Mouse (Mus musculus) MEL (cell line): ENCODE data around the gene Ccl25. TPM values are rescaled to one million over a fixed set of nuclear protein-coding genes. Genes with fewer than 3 reads are reported as not detected.

Experiments
- DNase-seq: peaks from one replicate; pipeline ENCODE4 v3.0.0; 2011; ENCODE audit warnings: low read depth, low spot score
- H3K27ac ChIP-seq: 2 replicates; pipeline ENCODE4 v1.5.1; 2012; ENCODE audit warnings: low read depth, mild to moderate bottlenecking, control low read depth, low read length, moderate library complexity; ENCODE audit not compliant: control insufficient read depth
- H3K27me3 ChIP-seq, 2 experiments: fragments of 150-350 bp in 1 of 2; sonication (generic) in 1 of 2; 2 replicates each; pipeline ENCODE4 v1.6.1; 2012; ENCODE audit warnings: low read length in 2 of 2, mild to moderate bottlenecking in 2 of 2, improper control_type of control experiment in 1 of 2, moderate library complexity in 1 of 2; ENCODE audit not compliant: insufficient read depth in 2 of 2, control insufficient read depth in 1 of 2
- H3K36me3 ChIP-seq, 2 experiments: 2 replicates each; pipeline ENCODE4 v1.6.1; 2012 to 2014; ENCODE audit warnings: low read length in 2 of 2, improper control_type of control experiment in 1 of 2, inconsistent platforms in 1 of 2, mild to moderate bottlenecking in 1 of 2; ENCODE audit not compliant: insufficient read depth in 2 of 2, control insufficient read depth in 1 of 2
- H3K4me1 ChIP-seq, 2 experiments: fragments of 150-350 bp in 1 of 2; sonication (generic) in 1 of 2; 2 replicates each; pipeline ENCODE4 v1.6.1; 2012; ENCODE audit warnings: low read length in 2 of 2, improper control_type of control experiment in 1 of 2, mild to moderate bottlenecking in 1 of 2; ENCODE audit not compliant: insufficient read depth in 2 of 2, control insufficient read depth in 1 of 2
- H3K4me3 ChIP-seq, 2 experiments: fragments of 150-350 bp in 1 of 2; sonication (generic) in 1 of 2; 2 replicates each; pipeline ENCODE4 v1.5.1; 2012; ENCODE audit warnings: low read depth in 2 of 2, low read length in 2 of 2, mild to moderate bottlenecking in 2 of 2, moderate library complexity in 2 of 2, control low read depth in 1 of 2, improper control_type of control experiment in 1 of 2; ENCODE audit not compliant: control insufficient read depth in 1 of 2, insufficient read depth in 1 of 2
- H3K79me2 ChIP-seq: 2 replicates; pipeline ENCODE4 v1.6.1; 2012; ENCODE audit warnings: mild to moderate bottlenecking, low read length, moderate library complexity; ENCODE audit not compliant: control insufficient read depth, poor library complexity, insufficient read depth
- H3K9ac ChIP-seq: 2 replicates; pipeline ENCODE4 v1.6.1; 2012; ENCODE audit warnings: low read depth, mild to moderate bottlenecking, control low read depth, low read length, moderate library complexity; ENCODE audit not compliant: control insufficient read depth, poor library complexity, severe bottlenecking
- H3K9me3 ChIP-seq: fragments of 150-350 bp; sonication (generic); replicated peaks from 2 replicates; pipeline ENCODE4 v1.6.1; 2012; ENCODE audit warnings: mild to moderate bottlenecking, low read length, improper control_type of control experiment, moderate library complexity; ENCODE audit not compliant: insufficient read depth
- BHLHE40 ChIP-seq: IDR thresholded peaks from 2 replicates; pipeline ENCODE4 v1.6.1; 2012; ENCODE audit warnings: low read depth, mild to moderate bottlenecking, inconsistent platforms, low read length, improper control_type of control experiment, borderline replicate concordance
- CHD1 ChIP-seq: IDR thresholded peaks from 2 replicates; pipeline ENCODE4 v1.6.1; 2012; ENCODE audit warnings: low read depth, mild to moderate bottlenecking, inconsistent platforms, low read length, improper control_type of control experiment
- CHD2 ChIP-seq: IDR thresholded peaks from 2 replicates; pipeline ENCODE4 v1.6.1; 2011; ENCODE audit warnings: low read length, improper control_type of control experiment
- ELF1 ChIP-seq: IDR thresholded peaks from 2 replicates; pipeline ENCODE4 v1.6.1; 2014; ENCODE audit warnings: low read depth, mild to moderate bottlenecking, inconsistent platforms, low read length, improper control_type of control experiment, moderate library complexity
- EP300 ChIP-seq, 2 experiments: IDR thresholded peaks; 2 replicates each; pipeline ENCODE4 v1.6.1; 2011; ENCODE audit warnings: improper control_type of control experiment in 2 of 2, low read length in 2 of 2, low read depth in 1 of 2, mild to moderate bottlenecking in 1 of 2
- ETS1 ChIP-seq: IDR thresholded peaks from 2 replicates; pipeline ENCODE4 v1.6.1; 2012; ENCODE audit warnings: low read depth, mild to moderate bottlenecking, inconsistent platforms, low read length, improper control_type of control experiment, moderate library complexity
- HCFC1 ChIP-seq: IDR thresholded peaks from 2 replicates; pipeline ENCODE4 v1.6.1; 2012; ENCODE audit warnings: low read depth, mild to moderate bottlenecking, inconsistent platforms, low read length, improper control_type of control experiment, moderate library complexity
- JUND ChIP-seq: IDR thresholded peaks from 2 replicates; pipeline ENCODE4 v1.6.1; 2011; ENCODE audit warnings: low read depth, mild to moderate bottlenecking, improper control_type of control experiment, low read length
- KAT2A ChIP-seq: conservative IDR thresholded peaks from 2 replicates; pipeline ENCODE4 v1.6.1; 2012; ENCODE audit warnings: low read depth, low read length, improper control_type of control experiment, inconsistent platforms
- MAFK ChIP-seq: IDR thresholded peaks from 2 replicates; pipeline ENCODE4 v1.6.1; 2011; ENCODE audit warnings: low read depth, mild to moderate bottlenecking, low read length, improper control_type of control experiment, borderline replicate concordance
- MAZ ChIP-seq: IDR thresholded peaks from 2 replicates; pipeline ENCODE4 v1.6.1; 2012; ENCODE audit warnings: low read depth, mild to moderate bottlenecking, inconsistent platforms, low read length, improper control_type of control experiment
- MEF2A ChIP-seq: IDR thresholded peaks from 2 replicates; pipeline ENCODE4 v1.6.1; 2014; ENCODE audit warnings: low read depth, mild to moderate bottlenecking, inconsistent platforms, low read length, improper control_type of control experiment; ENCODE audit not compliant: poor library complexity, insufficient replicate concordance, severe bottlenecking; ENCODE audit errors: extremely low read depth
- MXI1 ChIP-seq: IDR thresholded peaks from 2 replicates; pipeline ENCODE4 v1.6.1; 2011; ENCODE audit warnings: mild to moderate bottlenecking, low read depth, low read length, improper control_type of control experiment
- NRF1 ChIP-seq: IDR thresholded peaks from 2 replicates; pipeline ENCODE4 v1.6.1; 2014; ENCODE audit warnings: low read depth, mild to moderate bottlenecking, inconsistent platforms, low read length, improper control_type of control experiment, moderate library complexity; ENCODE audit not compliant: poor library complexity, insufficient read depth, severe bottlenecking
- POLR2A ChIP-seq, 2 experiments: IDR thresholded peaks; 2 replicates each; pipeline ENCODE4 v1.6.1; 2011 to 2012; ENCODE audit warnings: low read length in 2 of 2, mild to moderate bottlenecking in 2 of 2, control low read depth in 1 of 2, improper control_type of control experiment in 1 of 2, low read depth in 1 of 2, moderate library complexity in 1 of 2; ENCODE audit not compliant: control insufficient read depth in 1 of 2, insufficient read depth in 1 of 2, poor library complexity in 1 of 2
- POLR2AphosphoS2 ChIP-seq: IDR thresholded peaks from 2 replicates; pipeline ENCODE4 v1.6.1; 2011; ENCODE audit warnings: low read length, improper control_type of control experiment
- POLR2AphosphoS5 ChIP-seq: IDR thresholded peaks from 2 replicates; pipeline ENCODE4 v1.6.1; 2012; ENCODE audit warnings: low read depth, borderline replicate concordance, mild to moderate bottlenecking, inconsistent platforms, low read length, moderate library complexity, mixed read lengths
- RAD21 ChIP-seq: IDR thresholded peaks from 2 replicates; pipeline ENCODE4 v1.6.1; 2011; ENCODE audit warnings: mild to moderate bottlenecking, low read depth, low read length, improper control_type of control experiment
- RCOR1 ChIP-seq: IDR thresholded peaks from 2 replicates; pipeline ENCODE4 v1.6.1; 2012; ENCODE audit warnings: low read depth, mild to moderate bottlenecking, inconsistent platforms, low read length, improper control_type of control experiment
- SIN3A ChIP-seq: IDR thresholded peaks from 2 replicates; pipeline ENCODE4 v1.6.1; 2012; ENCODE audit warnings: low read length, improper control_type of control experiment, inconsistent platforms
- TBP ChIP-seq: IDR thresholded peaks from 2 replicates; pipeline ENCODE4 v1.8.0; 2011; ENCODE audit warnings: low read depth, low read length, improper control_type of control experiment
- TCF12 ChIP-seq: IDR thresholded peaks from 2 replicates; pipeline ENCODE4 v1.6.1; 2014; ENCODE audit warnings: low read depth, mild to moderate bottlenecking, inconsistent platforms, low read length, improper control_type of control experiment, moderate library complexity
- ZKSCAN1 ChIP-seq: IDR thresholded peaks from 2 replicates; pipeline ENCODE4 v1.6.1; 2012; ENCODE audit warnings: low read depth, mild to moderate bottlenecking, inconsistent platforms, low read length, improper control_type of control experiment, moderate library complexity
- ZNF384 ChIP-seq: IDR thresholded peaks from 2 replicates; pipeline ENCODE4 v1.6.1; 2012; ENCODE audit warnings: low read depth, mild to moderate bottlenecking, inconsistent platforms, low read length, improper control_type of control experiment
- polyA plus RNA-seq, 2 experiments: library from polyadenylated mRNA; stranded (reverse) in 1 of 2; unstranded in 1 of 2; fragments of >175 nt in 1 of 2; fragments of >200 nt in 1 of 2; gene quantifications; 2 replicates each; pipeline versions ENCODE4 v1.2.1 to v1.2.4; 2012; ENCODE audit warnings: low replicate concordance in 2 of 2, low read depth in 1 of 2; ENCODE audit not compliant: insufficient read length in 2 of 2, insufficient read depth in 1 of 2, missing spikeins in 1 of 2
- total RNA-seq: library from RNA; depleted of rRNA; stranded (reverse); fragments of 300-350 nt; gene quantifications from 2 replicates; pipeline ENCODE4 v1.2.3, GENCODE M21; 2012

The Ccl25 gene
- total and polyA plus RNA-seq, 3 experiments: 32.2 to 33.8 TPM; not detected in 1

DNA sequence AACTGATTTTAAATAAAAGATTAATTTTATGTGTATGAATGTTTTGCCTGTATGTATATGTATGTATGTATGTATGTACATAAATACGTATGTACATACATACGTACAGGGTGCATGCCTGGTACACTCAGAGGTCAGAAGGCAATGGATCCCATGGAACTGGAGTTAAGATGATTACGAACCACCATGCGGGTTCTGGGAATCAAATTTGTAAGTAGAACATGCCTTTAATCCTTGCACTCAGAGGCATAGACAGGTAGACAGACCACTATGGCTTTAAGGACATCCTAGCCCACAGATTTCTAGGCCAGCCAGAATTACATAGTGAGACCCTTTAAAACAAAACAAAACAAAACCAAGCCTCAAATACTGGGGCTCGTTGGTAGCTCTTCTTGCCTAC lies 6.9 kb upstream of the Ccl25 start:
- no peak for DNase-seq
- no peak for TF ChIP-seq BHLHE40
- no peak for TF ChIP-seq HCFC1
- no peak for TF ChIP-seq MAZ
- H3K27me3 ChIP-seq: no peaks in the 10 kb centered on the region
- H3K4me1 ChIP-seq: peaks cover 16 to 20% of the 10 kb centered on the region in 2 experiments
- H3K9me3 ChIP-seq: no peaks in the 10 kb centered on the region
- H3K36me3 ChIP-seq: peaks cover 40 to 54% of the 10 kb centered on the region in 2 experiments
- peaks cover 87% of the 10 kb centered on the region for H3K79me2 ChIP-seq
- H3K4me3 ChIP-seq: no peak overlapping the region
- H3K9ac ChIP-seq: no peak overlapping the region
- no peak overlapping the region for H3K27ac ChIP-seq

GRCm38 (mm10) chr8:4318796-4319572 lies 6.0 kb upstream of the Ccl25 start:
- Histone ChIP-seq H3K4me3 (no peak overlapping the region), H3K4me1 (peaks cover 16 to 20% of the 10 kb centered on the region in 2 experiments), H3K79me2 (peaks cover 88% of the 10 kb centered on the region), H3K9me3 (no peaks in the 10 kb centered on the region), H3K36me3 (peaks cover 33 to 54% of the 10 kb centered on the region in 2 experiments), H3K9ac (no peak overlapping the region), H3K27ac (peak overlapping the region; percentile 35), H3K27me3 (no peaks in the 10 kb centered on the region)
- DNase-seq: peak; percentile 44
- TF ChIP-seq POLR2A (IDR thresholded peaks at IDR 0.05; ENCODE audit: control insufficient read depth in 1 of 2, insufficient read depth in 1 of 2, low read depth in 1 of 2, low read length in 2 of 2, poor library complexity in 1 of 2) (no peak), NRF1 (no peak), RAD21 (no peak), POLR2AphosphoS5 (no peak), MXI1 (no peak), MEF2A (peak; percentile 49; the same call in 1 of the 2 replicates), CHD2 (no peak), RCOR1 (peak; percentile 47; the same call in 1 of the 2 replicates), TBP (no peak), MAZ (no peak), JUND (no peak), CHD1 (no peak), ZNF384 (no peak), MAFK (0 out of 2 replicates have a peak, but pooled peaks have one; percentile 30), POLR2AphosphoS2 (0 out of 2 replicates have a peak, but pooled peaks have one; percentile 15), HCFC1 (no peak), KAT2A (no peak), ETS1 (peak; percentile 70), ELF1 (no peak), TCF12 (peak; percentile 78), SIN3A (peak; percentile 39; the same call in 1 of the 2 replicates), EP300 (IDR thresholded peaks at IDR 0.05; ENCODE audit: low read depth in 1 of 2, low read length in 2 of 2) (peak in 1 of 2 experiments; percentile 77; a peak in 2 of 4 replicates), ZKSCAN1 (no peak)
